Mouse (Mus musculus) lung, adult 2 months (tissue): ENCODE data around the gene Epb41l1.

Experiments
- CTCF ChIP-seq: fragments of 200-500 bp; IDR thresholded peaks from 2 replicates; pipeline ENCODE4 v1.5.1; 2011; ENCODE audit warnings: mild to moderate bottlenecking, low read length, control low read depth; ENCODE audit not compliant: insufficient read depth
- POLR2A ChIP-seq: fragments of 200-500 bp; IDR thresholded peaks from 2 replicates; pipeline ENCODE4 v1.6.1; 2011; ENCODE audit warnings: low read depth, mild to moderate bottlenecking, control low read depth, low read length, borderline replicate concordance; ENCODE audit errors: extremely low read depth

DNA sequence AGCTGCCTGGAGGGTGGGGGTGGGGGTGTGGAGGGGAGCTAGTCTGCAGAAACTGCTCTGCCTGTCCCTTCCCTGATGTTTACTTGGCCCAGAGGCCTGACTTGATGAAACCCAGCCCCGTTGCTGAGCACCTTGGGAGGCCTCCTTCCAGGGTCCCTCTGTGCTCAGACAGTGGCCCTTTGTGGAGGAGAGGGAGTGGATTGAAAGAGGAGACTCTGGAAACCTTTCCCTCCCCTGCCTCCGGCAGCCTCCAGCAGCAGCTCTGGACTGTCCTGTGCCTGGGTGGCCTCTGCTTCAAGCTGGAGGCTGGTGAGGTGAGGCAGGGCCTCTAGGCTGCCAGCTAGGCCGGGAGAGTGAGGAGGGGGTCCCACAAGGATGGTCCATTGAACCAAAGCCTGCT is 13.7 kb upstream of the Epb41l1 start:
- no peak for TF ChIP-seq CTCF
- no peak for TF ChIP-seq POLR2A
